Mouse (Mus musculus) cerebellum, adult 9-11 months (tissue): ENCODE data around the gene Tmem185b.

Experiments
- DNase-seq: peaks from one replicate; pipeline ENCODE4 v3.0.0; 2022

Tmem185b gene

GRCm38 (mm10) chr1:119503808-119504207 lies 22.2 kb upstream of the Tmem185b start:
- DNase-seq, result no peak

GRCm38 (mm10) chr1:119504260-119505062 lies 21.5 kb upstream of the Tmem185b start, which contains the start of gene Ralb:
Gene Ralb, minus strand, starts transcription at chr1:119504794.
- DNase-seq, result peak; percentile 98

- no peak for DNase-seq
Observed at GRCm38 (mm10) chr1:119505951-119506350, 20.0 kb upstream of the Tmem185b start.

- no peak for DNase-seq
Observed at GRCm38 (mm10) chr1:119508548-119508947, 17.4 kb upstream of the Tmem185b start.

GRCm38 (mm10) chr1:119509474-119509873 lies 16.5 kb upstream of the Tmem185b start:
- no peak for DNase-seq

- no peak for DNase-seq
Observed at GRCm38 (mm10) chr1:119510409-119510808, 15.6 kb upstream of the Tmem185b start.

- no peak for DNase-seq
Observed at GRCm38 (mm10) chr1:119510857-119511256, 15.1 kb upstream of the Tmem185b start.

GRCm38 (mm10) chr1:119518060-119518459 lies 7.9 kb upstream of the Tmem185b start:
- no peak for DNase-seq

- DNase-seq, result no peak
Observed at GRCm38 (mm10) chr1:119518786-119519185, 7.2 kb upstream of the Tmem185b start.

GRCm38 (mm10) chr1:119519286-119519685 lies 6.7 kb upstream of the Tmem185b start:
- no peak for DNase-seq

- no peak for DNase-seq
Observed at GRCm38 (mm10) chr1:119521029-119521428, 4.9 kb upstream of the Tmem185b start.

GRCm38 (mm10) chr1:119521681-119522080 lies 4.3 kb upstream of the Tmem185b start:
- no peak for DNase-seq

GRCm38 (mm10) chr1:119522726-119523125 lies 3.2 kb upstream of the Tmem185b start:
- no peak for DNase-seq

GRCm38 (mm10) chr1:119523369-119523768 lies 2.6 kb upstream of the Tmem185b start:
- DNase-seq, result no peak

GRCm38 (mm10) chr1:119523826-119524225 lies 2.1 kb upstream of the Tmem185b start:
- no peak for DNase-seq

- DNase-seq, result peak; percentile 56
Observed at GRCm38 (mm10) chr1:119525004-119525444, 936 bp upstream of the Tmem185b start.

GRCm38 (mm10) chr1:119530941-119531340 lies 5.0 kb downstream of the Tmem185b start:
- DNase-seq, result no peak

GRCm38 (mm10) chr1:119532165-119532564 lies 6.2 kb downstream of the Tmem185b start:
- no peak for DNase-seq

GRCm38 (mm10) chr1:119533093-119533805 lies 7.3 kb downstream of the Tmem185b start:
- DNase-seq, result no peak

- DNase-seq, result no peak
Observed at GRCm38 (mm10) chr1:119534341-119534740, 8.4 kb downstream of the Tmem185b start.

- no peak for DNase-seq
Observed at GRCm38 (mm10) chr1:119536122-119536521, 10.2 kb downstream of the Tmem185b start.

- no peak for DNase-seq
Observed at GRCm38 (mm10) chr1:119537651-119538050, 11.7 kb downstream of the Tmem185b start.

GRCm38 (mm10) chr1:119539252-119539651 lies 13.3 kb downstream of the Tmem185b start:
- no peak for DNase-seq
